Mouse (Mus musculus) heart, postnatal 36 days (tissue): Measurements from ENCODE around the gene Dscam. TPM values are rescaled to one million over a fixed set of nuclear protein-coding genes. Genes with fewer than 3 reads are reported as not detected.

Experiments
- DNase-seq, 2 experiments: peaks; one replicate each; pipeline ENCODE4 v3.0.0; 2021 to 2022
- intact Hi-C: fragments of 180-260 bp; cut with DNase I; formaldehyde crosslinking; loops from one replicate; pipeline ENCODE4 v1.15.1; 2025
- total RNA-seq, 2 experiments: library from RNA; stranded (reverse); gene quantifications; 2 replicates each; pipeline ENCODE4 v1.2.3; 2021

Gene Dscam
- total RNA-seq, 2 experiments from 2014 or later = not detected

- DNase-seq = no peak
- intact Hi-C loops = no loop called here
Observed at GRCm38 (mm10) chr16:96679981-96680380, 490.6 kb downstream of the Dscam start.

- no peak for DNase-seq
- intact Hi-C loops = no loop called here
Observed at GRCm38 (mm10) chr16:96677471-96677870, 493.1 kb downstream of the Dscam start.

GRCm38 (mm10) chr16:96676663-96677062 lies 493.9 kb downstream of the Dscam start:
- intact Hi-C loops = no loop called here
- no peak for DNase-seq

GRCm38 (mm10) chr16:96673191-96673847 lies 497.2 kb downstream of the Dscam start:
- intact Hi-C loops = no loop called here
- DNase-seq = no peak

GRCm38 (mm10) chr16:96671603-96672374 lies 498.8 kb downstream of the Dscam start:
- intact Hi-C loops = loop anchor here (1.0 to 2.0 kb wide), 2 partner anchors 204 to 313 kb away; partner anchors contain the start of gene Pcp4
- DNase-seq = no peak

GRCm38 (mm10) chr16:96669706-96670105 lies 500.8 kb downstream of the Dscam start:
- DNase-seq = no peak
- intact Hi-C loops = loop anchor here (2.0 kb wide), 1 partner anchor 311 kb away; no protein-coding TSS in a partner anchor

- DNase-seq = no peak
- intact Hi-C loops = no loop called here
Observed at GRCm38 (mm10) chr16:96668478-96668877, 502.1 kb downstream of the Dscam start.

GRCm38 (mm10) chr16:96661073-96661472 lies 509.5 kb downstream of the Dscam start:
- DNase-seq = no peak
- intact Hi-C loops = no loop called here

GRCm38 (mm10) chr16:96659275-96659674 lies 511.3 kb downstream of the Dscam start:
- DNase-seq = no peak
- intact Hi-C loops = no loop called here

- intact Hi-C loops = no loop called here
- no peak for DNase-seq
Observed at GRCm38 (mm10) chr16:96655548-96655947, 515.0 kb downstream of the Dscam start.

- intact Hi-C loops = no loop called here
- DNase-seq = no peak
Observed at GRCm38 (mm10) chr16:96654054-96654453, 516.5 kb downstream of the Dscam start.

GRCm38 (mm10) chr16:96651444-96651843 lies 519.1 kb downstream of the Dscam start:
- no peak for DNase-seq
- intact Hi-C loops = no loop called here

- intact Hi-C loops = no loop called here
- DNase-seq = no peak
Observed at GRCm38 (mm10) chr16:96640101-96640500, 530.5 kb downstream of the Dscam start.

- intact Hi-C loops = no loop called here
Observed at GRCm38 (mm10) chr16:96635916-96636315, 534.6 kb downstream of the Dscam start.

GRCm38 (mm10) chr16:96634791-96635143 lies 535.8 kb downstream of the Dscam start:
- intact Hi-C loops = no loop called here
- DNase-seq = no peak

More at GRCm38 (mm10) chr16:96635916-96636315, 534.6 kb downstream of the Dscam start:
- DNase-seq = no peak

- DNase-seq = no peak
- intact Hi-C loops = no loop called here
Observed at GRCm38 (mm10) chr16:96634097-96634790, 536.3 kb downstream of the Dscam start.

GRCm38 (mm10) chr16:96630241-96630640 lies 540.3 kb downstream of the Dscam start:
- intact Hi-C loops = no loop called here
- no peak for DNase-seq

GRCm38 (mm10) chr16:96629623-96630022 lies 540.9 kb downstream of the Dscam start:
- no peak for DNase-seq
- intact Hi-C loops = no loop called here

GRCm38 (mm10) chr16:96625468-96625867 lies 545.1 kb downstream of the Dscam start:
- DNase-seq = no peak
- intact Hi-C loops = no loop called here

GRCm38 (mm10) chr16:96624570-96625411 lies 545.8 kb downstream of the Dscam start:
- DNase-seq = no peak
- intact Hi-C loops = no loop called here

GRCm38 (mm10) chr16:96620861-96621260 lies 549.7 kb downstream of the Dscam start:
- DNase-seq = no peak
- intact Hi-C loops = no loop called here
